Mouse (Mus musculus) C2C12 (cell line): Measurements from ENCODE around the gene Tenm4.

Experiments used
- CEBPB ChIP-seq: IDR thresholded peaks from one replicate; pipeline ENCODE4 v1.6.1; 2011; ENCODE audit warnings: low read depth, mild to moderate bottlenecking, control low read depth, moderate library complexity
- CTCF ChIP-seq: IDR thresholded peaks from one replicate; pipeline ENCODE4 v1.5.1; 2011; ENCODE audit not compliant: control insufficient read depth, insufficient read depth, insufficient read length
- MAX ChIP-seq: IDR thresholded peaks from one replicate; pipeline ENCODE4 v1.6.1; 2011; ENCODE audit warnings: mild to moderate bottlenecking, control low read depth
- MYOD1 ChIP-seq: IDR thresholded peaks from one replicate; pipeline ENCODE4 v1.6.1; 2011; ENCODE audit warnings: low read depth; ENCODE audit not compliant: control insufficient read depth, insufficient read length
- MYOG ChIP-seq: IDR thresholded peaks from one replicate; pipeline ENCODE4 v1.6.1; 2011; ENCODE audit not compliant: control insufficient read depth, insufficient read length; ENCODE audit errors: extremely low read depth
- USF1 ChIP-seq: IDR thresholded peaks from one replicate; pipeline ENCODE4 v1.6.1; 2011; ENCODE audit warnings: low read depth, mild to moderate bottlenecking, control low read depth, moderate library complexity

- TF ChIP-seq CTCF: no peak
- TF ChIP-seq USF1: no peak
- no peak for TF ChIP-seq MYOD1
- no peak for TF ChIP-seq CEBPB
- no peak for TF ChIP-seq MYOG
- no peak for TF ChIP-seq MAX
Observed at GRCm38 (mm10) chr7:96523673-96524072, 352.6 kb downstream of the Tenm4 start.
